Mouse (Mus musculus) kidney, postnatal 36 days (tissue): Measurements from ENCODE around the gene Mrgprb2.

Experiments used
- DNase-seq, 2 experiments: peaks; one replicate each; pipeline ENCODE4 v3.0.0; 2021 to 2022; ENCODE audit warnings: mixed read lengths in 2 of 2

Gene Mrgprb2

DNA sequence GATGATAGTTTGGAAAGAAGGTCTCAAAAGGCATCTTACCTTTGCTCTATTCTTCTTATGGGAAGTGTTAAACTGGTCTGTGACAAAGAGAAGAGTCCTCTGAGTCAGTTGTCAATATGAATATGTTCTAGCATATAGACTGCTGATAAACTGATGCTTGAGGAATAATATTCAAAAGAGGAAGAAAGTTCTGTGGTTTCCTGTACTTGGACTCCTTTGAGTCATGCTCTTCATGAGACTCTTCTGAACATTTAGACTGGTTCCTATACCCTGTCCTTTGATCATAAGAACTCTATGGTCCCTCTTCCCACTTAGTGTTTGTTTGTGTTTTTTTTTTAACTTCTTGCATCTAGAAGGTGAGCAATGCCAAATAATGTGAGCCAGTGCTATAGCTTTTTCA is at the start of gene Mrgprb2:
Mrgprb2 (minus strand) TSS at position 101 of the 400 bp plus-strand sequence.
- no peak for DNase-seq
